Mouse (Mus musculus) gastrocnemius, adult 2 months (tissue): ENCODE data around the gene Nfkb2. TPM values are rescaled to one million over a fixed set of nuclear protein-coding genes. Genes with fewer than 3 reads are reported as not detected.

Source experiments
- DNase-seq: peaks from one replicate; pipeline ENCODE4 v3.0.0; 2022
- H3K27ac ChIP-seq: fragments of 200-600 bp; 2 replicates; pipeline ENCODE4 v1.8.1; 2022; ENCODE audit warnings: mild to moderate bottlenecking
- H3K4me3 ChIP-seq: fragments of 200-600 bp; 2 replicates; pipeline ENCODE4 v1.8.1; 2022; ENCODE audit warnings: mild to moderate bottlenecking, moderate library complexity
- CTCF ChIP-seq: fragments of 200-600 bp; IDR thresholded peaks from 2 replicates; pipeline ENCODE4 v1.8.1; 2022; ENCODE audit warnings: antibody characterized with exemption, mild to moderate bottlenecking, moderate library complexity
- intact Hi-C: fragments of 180-260 bp; cut with DNase I; formaldehyde crosslinking; loops from one replicate; pipeline ENCODE4 v1.15.1; 2025
- total RNA-seq, 2 experiments: library from RNA; stranded (reverse); gene quantifications; 2 replicates each; pipeline ENCODE4 v1.2.3; 2021

Nfkb2 gene
- total RNA-seq, 2 experiments from 2014 or later = 8.2 to 8.5 TPM

- Histone ChIP-seq H3K4me3 (no peak overlapping the region), H3K27ac (no peak overlapping the region)
- intact Hi-C loops = no loop called here
- no peak for DNase-seq
- TF ChIP-seq CTCF = no peak
Measured at GRCm38 (mm10) chr19:46311341-46311740, 7.2 kb downstream of the Nfkb2 start.

GRCm38 (mm10) chr19:46312566-46312965 lies 8.4 kb downstream of the Nfkb2 start:
- Histone ChIP-seq H3K27ac (no peak overlapping the region), H3K4me3 (no peak overlapping the region)
- TF ChIP-seq CTCF = no peak
- intact Hi-C loops = no loop called here
- no peak for DNase-seq

- no peak overlapping the region for H3K27ac ChIP-seq
- DNase-seq = no peak
- no peak overlapping the region for H3K4me3 ChIP-seq
- no peak for TF ChIP-seq CTCF
- intact Hi-C loops = no loop called here
Measured at GRCm38 (mm10) chr19:46313116-46313515, 9.0 kb downstream of the Nfkb2 start.

GRCm38 (mm10) chr19:46313591-46313990 lies 9.5 kb downstream of the Nfkb2 start:
- DNase-seq = no peak
- Histone ChIP-seq H3K4me3 (no peak overlapping the region), H3K27ac (no peak overlapping the region)
- TF ChIP-seq CTCF = no peak
- intact Hi-C loops = no loop called here

- H3K27ac ChIP-seq = no peak overlapping the region
- intact Hi-C loops = no loop called here
- DNase-seq = no peak
- no peak for TF ChIP-seq CTCF
- no peak overlapping the region for H3K4me3 ChIP-seq
Measured at GRCm38 (mm10) chr19:46314151-46314601, 10.1 kb downstream of the Nfkb2 start.

- Histone ChIP-seq H3K4me3 (no peak overlapping the region), H3K27ac (no peak overlapping the region)
- DNase-seq = no peak
- intact Hi-C loops = no loop called here
- TF ChIP-seq CTCF = no peak
Measured at GRCm38 (mm10) chr19:46314872-46315742, 11.0 kb downstream of the Nfkb2 start.

GRCm38 (mm10) chr19:46315752-46316610 lies 11.9 kb downstream of the Nfkb2 start:
- TF ChIP-seq CTCF = no peak
- H3K27ac ChIP-seq = no peak overlapping the region
- DNase-seq = no peak

GRCm38 (mm10) chr19:46316846-46317545 lies 12.9 kb downstream of the Nfkb2 start:
- peak overlapping the region; percentile 63 for H3K4me3 ChIP-seq
- H3K27ac ChIP-seq = no peak overlapping the region
- TF ChIP-seq CTCF = no peak
- DNase-seq = no peak
- intact Hi-C loops = no loop called here

More at GRCm38 (mm10) chr19:46315752-46316610, 11.9 kb downstream of the Nfkb2 start:
- intact Hi-C loops = no loop called here
- no peak overlapping the region for H3K4me3 ChIP-seq

- intact Hi-C loops = no loop called here
- Histone ChIP-seq H3K4me3 (peak overlapping the region; percentile 63), H3K27ac (no peak overlapping the region)
- no peak for DNase-seq
- TF ChIP-seq CTCF = no peak
Measured at GRCm38 (mm10) chr19:46317546-46317885, 13.4 kb downstream of the Nfkb2 start.

GRCm38 (mm10) chr19:46318031-46318471 lies 13.9 kb downstream of the Nfkb2 start:
- no peak overlapping the region for H3K27ac ChIP-seq
- intact Hi-C loops = no loop called here
- DNase-seq = no peak
- peak overlapping the region; percentile 63 for H3K4me3 ChIP-seq
- no peak for TF ChIP-seq CTCF

- H3K27ac ChIP-seq = no peak overlapping the region
- TF ChIP-seq CTCF = no peak
- no peak overlapping the region for H3K4me3 ChIP-seq
- intact Hi-C loops = no loop called here
- peak; percentile 60 for DNase-seq
Measured at GRCm38 (mm10) chr19:46318586-46319378, 14.7 kb downstream of the Nfkb2 start.
